In genomic region chr5:113145171-113145570, GRCm38 (mm10) we compare ENCODE assay signal across 13 mouse cellular contexts.
DNase-seq lines count a peak whose midpoint lies in the region; ATAC-seq and TF ChIP-seq lines count a peak whose summit lies in the region.
"Had no signal": no experiment of that assay in that cellular context is flagged by ENCODE, and none has a peak within 500 bp of the region (broad histone marks: within the 10 kb centered on the region; RNA-seq: fewer than 3 reads in every experiment).

No protein-coding gene starts in this region.

- no peak overlapping the region for H3K4me2 ChIP-seq in heart, embryonic 12.5 days
- no peak overlapping the region for H3K4me2 ChIP-seq in intestine, postnatal 0 days (replicated peaks; ENCODE audit: low read depth)
- no peak overlapping the region for H3K4me2 ChIP-seq in stomach, embryonic 16.5 days (ENCODE audit: low read depth, low read length)
- H3K4me2 ChIP-seq: embryonic facial prominence, embryonic 12.5 days had no signal

- H3K9me3 ChIP-seq in heart, embryonic 12.5 days (replicated peaks): peaks cover 7% of the 10 kb centered on the region; the same call in 1 of the 2 replicates
- H3K9me3 ChIP-seq in intestine, postnatal 0 days (ENCODE audit: control insufficient read depth): no peaks in the 10 kb centered on the region
- H3K9me3 ChIP-seq in stomach, embryonic 16.5 days (replicated peaks; ENCODE audit: control insufficient read depth, low read length): peaks cover 4% of the 10 kb centered on the region; the same call in 1 of the 2 replicates
- H3K9me3 ChIP-seq: embryonic facial prominence, embryonic 12.5 days had no signal

- no peak for TF ChIP-seq CTCF in intestine, postnatal 0 days (IDR thresholded peaks at IDR 0.05; ENCODE audit: low read depth)

- peaks cover 55% of the 10 kb centered on the region for H3K4me1 ChIP-seq in heart, embryonic 12.5 days (replicated peaks)
- peaks cover 2% of the 10 kb centered on the region; the same call in 1 of the 2 replicates for H3K4me1 ChIP-seq in intestine, postnatal 0 days (replicated peaks; ENCODE audit: control insufficient read depth, insufficient read depth, low read length)
- H3K4me1 ChIP-seq in stomach, embryonic 16.5 days (ENCODE audit: control insufficient read depth, insufficient read depth, low read length): peaks cover 16% of the 10 kb centered on the region

- WGBS in heart, embryonic 12.5 days: 28% methylated on average over 9 of the region's 9 CpGs
- WGBS in intestine, postnatal 0 days: 32% methylated on average over 9 of the region's 9 CpGs
- 36% methylated on average over 9 of the region's 9 CpGs for WGBS in stomach, embryonic 16.5 days

- peaks cover 4% of the 10 kb centered on the region for H3K36me3 ChIP-seq in heart, embryonic 12.5 days
- no peaks in the 10 kb centered on the region for H3K36me3 ChIP-seq in intestine, postnatal 0 days (ENCODE audit: control insufficient read depth, insufficient read depth)
- no peaks in the 10 kb centered on the region for H3K36me3 ChIP-seq in stomach, embryonic 16.5 days (ENCODE audit: control insufficient read depth, insufficient read depth, low read length)
- H3K36me3 ChIP-seq: embryonic facial prominence, embryonic 12.5 days had no signal

- peak overlapping the region; percentile 15; the same call in 1 of the 2 replicates for H3K27ac ChIP-seq in heart, embryonic 12.5 days (ENCODE audit: poor library complexity, severe bottlenecking)
- H3K27ac ChIP-seq in intestine, postnatal 0 days (ENCODE audit: low read depth, low read length): peak overlapping the region; percentile 41; the same call in 1 of the 2 replicates
- H3K27ac ChIP-seq in stomach, embryonic 16.5 days (ENCODE audit: low read length): peak overlapping the region; percentile 58
- H3K27ac ChIP-seq: embryonic facial prominence, embryonic 12.5 days had no signal

- no peak overlapping the region for H3K9ac ChIP-seq in heart, embryonic 12.5 days
- H3K9ac ChIP-seq in intestine, postnatal 0 days (ENCODE audit: low read depth, low read length): no peak overlapping the region
- no peak overlapping the region for H3K9ac ChIP-seq in stomach, embryonic 16.5 days (ENCODE audit: low read length)
- H3K9ac ChIP-seq: embryonic facial prominence, embryonic 12.5 days had no signal

- ATAC-seq in heart, embryonic 12.5 days (ENCODE audit: insufficient number of reproducible peaks, low FRiP score): no peak
- ATAC-seq in intestine, postnatal 0 days: no peak
- no peak for ATAC-seq in stomach, embryonic 16.5 days (ENCODE audit: insufficient read depth, low FRiP score)
- ATAC-seq: CD4-positive, CD25-positive, alpha-beta regulatory T cell, adult 4 months had no signal

- no peak for DNase-seq in heart, postnatal 4 days
- peak; percentile 45 for DNase-seq in right cerebral cortex, adult 18-20 months
- DNase-seq in right cerebral cortex, postnatal 4 days: no peak
- DNase-seq in spleen, postnatal 10 days (ENCODE audit: low spot score in 2 of 2): no peak
- no peak for DNase-seq in thymus, postnatal 14 days
- DNase-seq: adrenal gland, postnatal 36 days; cerebellum, adult 8-10 months; lung, adult 2 months had no signal

- no peaks in the 10 kb centered on the region for H3K27me3 ChIP-seq in heart, embryonic 12.5 days (replicated peaks)
- no peaks in the 10 kb centered on the region for H3K27me3 ChIP-seq in intestine, postnatal 0 days (replicated peaks; ENCODE audit: control insufficient read depth, insufficient read depth, low read length)
- H3K27me3 ChIP-seq in stomach, embryonic 16.5 days (ENCODE audit: control insufficient read depth, insufficient read depth, low read length): no peaks in the 10 kb centered on the region
- H3K27me3 ChIP-seq: embryonic facial prominence, embryonic 12.5 days had no signal

- no peak overlapping the region for H3K4me3 ChIP-seq in heart, embryonic 12.5 days
- no peak overlapping the region for H3K4me3 ChIP-seq in intestine, postnatal 0 days (ENCODE audit: low read depth, low read length)
- no peak overlapping the region for H3K4me3 ChIP-seq in stomach, embryonic 16.5 days (replicated peaks; ENCODE audit: low read length)
- H3K4me3 ChIP-seq: embryonic facial prominence, embryonic 12.5 days had no signal
